Mouse (Mus musculus): ENCODE data around the gene BC051142. TPM values are rescaled to one million over a fixed set of nuclear protein-coding genes. Genes with fewer than 3 reads are reported as not detected.

BC051142 gene
- 1 to 10 TPM in 1 of 2 experiments, not detected in 1; 1.3 TPM for total RNA-seq (2023)

DNA sequence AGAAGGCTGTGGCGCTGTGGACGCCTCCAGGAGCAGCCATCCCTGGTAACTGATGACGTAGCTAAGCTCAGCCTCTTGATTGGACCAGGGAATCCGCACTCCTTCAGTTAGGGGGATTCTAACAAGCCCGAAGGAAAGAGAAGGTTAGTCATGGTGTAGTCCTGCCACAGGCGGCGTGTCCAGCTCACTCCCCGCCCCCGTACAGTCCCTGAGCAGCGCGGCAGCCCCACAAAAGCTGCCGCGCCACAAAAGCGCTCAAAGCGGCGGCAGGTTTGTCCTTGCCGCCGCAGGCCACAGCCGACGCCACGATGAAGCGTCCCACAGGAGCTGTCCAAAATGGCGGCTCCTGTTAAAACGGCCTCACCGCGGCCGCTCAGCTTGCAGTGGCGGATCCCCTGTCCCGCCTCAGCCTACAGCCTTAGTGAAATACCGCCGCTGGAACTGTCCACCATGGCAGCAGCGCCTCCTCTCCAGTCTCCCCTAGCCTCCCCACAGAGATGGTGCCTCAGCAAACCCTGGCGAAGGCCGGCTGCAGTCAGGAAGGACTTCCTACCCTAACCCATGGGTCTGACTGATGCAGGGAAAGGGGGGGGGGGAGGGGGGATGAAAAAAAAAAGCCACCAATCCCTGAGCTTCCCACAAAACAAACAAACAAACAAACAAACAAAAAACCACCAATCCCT lies at the start of gene BC051142:
BC051142 (plus strand) TSS at position 110 of the 683 bp plus-strand sequence.

DNA sequence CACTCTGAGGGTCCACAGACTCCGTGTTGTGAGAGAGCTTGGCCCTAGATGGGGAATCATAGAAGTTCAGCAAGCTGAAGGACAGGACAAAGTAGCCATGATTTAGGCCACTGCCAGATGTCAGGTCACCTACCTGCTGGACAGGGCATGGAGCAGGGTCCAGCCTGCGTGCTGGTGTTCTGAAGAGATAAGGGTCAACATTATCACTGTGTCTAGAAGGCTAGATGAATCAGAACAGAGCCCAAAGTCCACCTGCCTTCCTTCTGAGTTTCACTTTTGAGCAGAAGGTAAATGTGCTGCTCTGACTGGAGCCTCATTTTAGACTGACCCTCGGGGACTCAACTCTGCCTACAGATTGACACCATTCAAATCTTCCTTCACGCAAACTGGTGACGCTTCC lies 44.1 kb upstream of the BC051142 start, which contains the start of gene Btnl2:
Btnl2 (plus strand) TSS at position 284 of the 400 bp plus-strand sequence.

DNA sequence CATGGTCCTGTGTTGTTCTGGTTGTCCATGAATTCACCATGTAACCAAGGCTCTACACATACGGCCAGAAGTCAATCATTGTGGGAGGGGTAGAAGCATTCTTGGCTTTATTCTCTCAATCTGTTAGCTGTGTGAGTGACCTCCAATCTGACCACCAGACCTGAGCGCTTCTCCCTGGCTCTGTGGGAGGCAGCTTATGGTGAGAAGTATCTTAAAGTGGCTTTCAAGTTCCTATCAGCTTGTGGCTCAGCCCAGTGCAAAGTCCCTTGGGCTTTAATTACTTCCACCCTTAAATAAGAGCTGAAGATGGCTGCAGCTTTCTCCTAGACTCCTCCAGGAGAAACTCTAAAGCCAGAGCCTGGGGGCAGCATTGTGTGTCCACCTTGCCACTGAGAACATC lies 21.8 kb upstream of the BC051142 start, which contains the start of gene Btnl1:
Btnl1 (plus strand) TSS at position 286 of the 400 bp plus-strand sequence.

DNA sequence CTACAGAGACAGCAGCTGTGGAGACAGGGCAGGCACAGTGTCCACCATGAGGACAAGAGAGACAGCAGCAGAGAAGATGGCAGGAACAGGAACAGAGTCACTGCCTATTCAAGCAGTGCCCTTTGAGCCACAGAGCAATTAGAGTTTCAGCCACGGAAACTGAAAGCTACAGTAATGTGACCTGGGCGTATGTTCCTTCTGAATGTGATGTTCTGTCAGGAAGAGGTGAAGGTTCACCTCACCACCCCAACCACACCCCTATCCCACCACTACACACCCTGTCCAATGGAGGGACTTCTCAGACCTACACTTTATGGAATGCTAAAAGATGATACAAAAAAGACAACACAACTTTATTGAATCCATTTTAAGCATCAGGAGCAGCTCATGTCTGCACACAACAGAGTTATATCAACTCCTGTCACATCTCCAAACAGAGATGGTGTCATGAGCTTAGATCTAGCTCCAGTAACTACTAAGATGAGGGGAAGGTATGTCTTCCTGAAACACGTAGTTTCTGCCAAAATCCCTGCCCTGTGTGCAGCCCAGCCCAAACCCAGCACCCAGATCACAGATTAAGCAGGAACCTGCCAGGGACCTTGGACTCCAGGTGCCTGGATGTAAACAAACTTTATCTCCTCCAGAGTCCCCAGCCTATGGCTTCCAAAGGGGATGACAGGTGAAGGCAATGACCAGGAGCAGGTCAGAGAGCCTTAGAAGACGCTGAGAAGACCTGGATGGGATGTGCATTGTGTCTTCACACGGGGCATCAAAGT lies 78.8 kb downstream of the BC051142 start, which contains the start of gene Btnl4:
Btnl4 (minus strand) TSS at position 81 of the 776 bp plus-strand sequence.

Other genes with a start within 250 kb of the BC051142 start
- 100 to 1,000 TPM; 301 to 308 TPM for gene H2-DMb1, start 245.7 kb upstream of the BC051142 start, total RNA-seq (2023)
- 10 to 100 TPM; 93.6 to 93.9 TPM for gene Tap1, start 211.3 kb upstream of the BC051142 start, total RNA-seq (2023)
- 100 to 1,000 TPM in 1 of 2 experiments, 10 to 100 TPM in 1; 88.7 to 100 TPM for gene Psmb9, start 211.1 kb upstream of the BC051142 start, total RNA-seq (2023)
- 100 to 1,000 TPM; 199 to 211 TPM for gene Psmb8, start 201.1 kb upstream of the BC051142 start, total RNA-seq (2023)
- gene Tap2, start 195.3 kb upstream of the BC051142 start, total RNA-seq (2023), result 10 to 100 TPM; 71.7 to 73.7 TPM
- 10 to 100 TPM; 17.9 to 22.0 TPM for gene H2-Ob, start 159.9 kb upstream of the BC051142 start, total RNA-seq (2023)
- 1,000 to 10,000 TPM; 2,645 to 2,891 TPM for gene H2-Ab1, start 141.1 kb upstream of the BC051142 start, total RNA-seq (2023)
- 1,000 to 10,000 TPM; 2,348 to 2,964 TPM for gene H2-Aa, start 111.0 kb upstream of the BC051142 start, total RNA-seq (2023)
- gene H2-Eb1, start 93.0 kb upstream of the BC051142 start, total RNA-seq (2023), result 1,000 to 10,000 TPM; 1,510 to 1,965 TPM
- 1 to 10 TPM; 2.3 TPM for gene H2-Eb2, start 73.2 kb upstream of the BC051142 start, total RNA-seq (2023)
- gene Btnl2, start 44.0 kb upstream of the BC051142 start, total RNA-seq (2023), result 1 to 10 TPM; 3.3 to 3.8 TPM
- gene Btnl1, start 21.7 kb upstream of the BC051142 start, total RNA-seq (2023), result under 1 TPM; 0.45 to 0.58 TPM
- gene Btnl4, start 78.5 kb downstream of the BC051142 start, total RNA-seq (2023), result 1 to 10 TPM; 2.7 to 3.6 TPM
- 1 to 10 TPM; 2.4 to 2.8 TPM for gene Btnl6, start 118.5 kb downstream of the BC051142 start, total RNA-seq (2023)
- gene Notch4, start 165.4 kb downstream of the BC051142 start, total RNA-seq (2023), result 1 to 10 TPM; 1.2 to 1.4 TPM
- 100 to 1,000 TPM; 180 to 199 TPM for gene Gpsm3, start 191.0 kb downstream of the BC051142 start, total RNA-seq (2023)
- 10 to 100 TPM; 54.3 to 59.8 TPM for gene Pbx2, start 192.4 kb downstream of the BC051142 start, total RNA-seq (2023)
- 1 to 10 TPM; 3.5 to 4.1 TPM for gene Ager, start 199.0 kb downstream of the BC051142 start, total RNA-seq (2023)
- gene Rnf5, start 204.9 kb downstream of the BC051142 start, total RNA-seq (2023), result 10 to 100 TPM; 41.0 to 43.3 TPM
- 10 to 100 TPM; 53.8 to 60.2 TPM for gene Agpat1, start 205.4 kb downstream of the BC051142 start, total RNA-seq (2023)
- gene Egfl8, start 217.2 kb downstream of the BC051142 start, total RNA-seq (2023), result 1 to 10 TPM; 8.9 to 9.4 TPM
- gene Ppt2, start 229.7 kb downstream of the BC051142 start, total RNA-seq (2023), result 100 to 1,000 TPM; 117 to 128 TPM
- 1 to 10 TPM in 1 of 2 experiments, under 1 TPM in 1; 0.79 to 1.2 TPM for gene Prrt1, start 230.7 kb downstream of the BC051142 start, total RNA-seq (2023)
- 1 to 10 TPM; 7.5 to 9.4 TPM for gene Fkbpl, start 245.9 kb downstream of the BC051142 start, total RNA-seq (2023)
- 100 to 1,000 TPM in 1 of 2 experiments, 10 to 100 TPM in 1; 99.5 to 108 TPM for gene Atf6b, start 248.3 kb downstream of the BC051142 start, total RNA-seq (2023)

Data from monocyte, adult 59 days (primary cell).